Mouse (Mus musculus) urinary bladder, postnatal 10 days (tissue): ENCODE measurements at regions not wholly inside any gene's neighbourhood (a gene's known extent, or its start where the extent isn't known, plus 50 kb on each side); places are given as distances from the start of the nearest gene placed in this dataset.

Experiments
- DNase-seq: peaks from one replicate; pipeline ENCODE4 v3.0.0; 2022; ENCODE audit warnings: low spot score

DNA sequence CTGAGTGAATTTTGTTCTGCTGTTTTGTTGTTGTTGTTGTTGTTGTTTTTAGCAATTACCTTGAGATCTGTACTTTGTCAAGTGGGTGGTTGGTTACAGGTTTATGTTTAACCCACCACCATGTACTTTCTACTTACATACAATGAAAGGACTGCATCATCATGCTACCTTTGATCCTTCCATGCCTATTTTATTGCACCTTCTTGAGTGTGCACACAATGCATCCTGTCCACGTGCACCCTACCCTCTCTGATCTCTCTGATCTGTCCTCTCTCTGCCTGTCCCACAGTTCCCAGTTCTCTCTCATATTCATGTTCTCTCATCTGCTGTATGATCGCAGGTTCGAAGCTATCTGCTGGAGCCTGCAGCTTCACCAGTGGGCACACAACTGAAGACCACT lies 59.9 kb upstream of the Gas1 start:
- DNase-seq: no peak

DNA sequence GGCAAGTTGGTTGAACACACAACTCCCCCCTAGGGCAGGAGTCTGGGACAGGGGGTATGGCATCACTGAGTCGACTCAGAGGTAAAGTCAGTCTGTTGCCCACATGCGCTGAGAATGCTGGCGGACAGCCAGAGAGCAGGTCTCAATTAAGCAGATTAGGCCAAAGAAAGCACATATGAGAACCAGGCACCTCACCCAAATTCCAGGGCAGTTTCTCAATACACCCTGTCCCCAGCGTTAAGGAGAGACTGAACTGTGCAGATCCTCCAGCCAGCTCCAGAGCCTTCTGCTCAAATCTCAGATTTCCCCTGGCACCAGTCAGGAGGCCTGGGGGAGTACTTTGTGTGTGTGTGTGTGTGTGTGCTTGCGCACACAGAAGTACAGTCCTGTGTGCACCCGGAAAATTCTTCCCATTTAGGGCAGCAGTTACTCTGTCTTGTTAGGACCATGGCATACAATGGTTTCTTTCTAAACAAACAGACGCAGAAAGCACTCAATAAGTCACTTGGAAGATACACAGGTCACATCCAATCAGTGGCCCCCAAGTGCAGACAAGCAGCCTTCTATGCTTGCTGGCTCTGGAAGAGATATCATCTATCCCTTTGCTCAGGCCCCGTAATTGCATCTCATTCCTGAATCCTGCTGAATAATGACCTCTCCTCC lies 65.4 kb upstream of the Gas1 start:
- no peak for DNase-seq

DNA sequence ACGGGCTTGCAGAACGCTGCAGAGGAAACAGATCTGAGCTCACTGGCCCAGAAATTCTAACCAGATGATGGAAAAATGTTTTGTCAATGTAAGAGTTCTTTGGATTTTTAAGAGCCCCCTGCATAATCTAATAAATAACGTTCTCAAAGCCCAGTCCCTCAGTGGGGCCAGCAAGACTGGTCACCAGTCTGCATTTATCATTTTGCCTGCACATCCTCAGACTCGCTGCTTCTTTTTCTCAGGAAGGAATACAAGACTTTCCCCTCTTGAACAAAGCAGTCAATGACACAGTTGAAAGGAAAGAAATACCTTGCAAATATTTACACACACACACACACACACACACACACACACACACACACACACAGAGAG lies 65.9 kb upstream of the Gas1 start:
- DNase-seq: no peak

DNA sequence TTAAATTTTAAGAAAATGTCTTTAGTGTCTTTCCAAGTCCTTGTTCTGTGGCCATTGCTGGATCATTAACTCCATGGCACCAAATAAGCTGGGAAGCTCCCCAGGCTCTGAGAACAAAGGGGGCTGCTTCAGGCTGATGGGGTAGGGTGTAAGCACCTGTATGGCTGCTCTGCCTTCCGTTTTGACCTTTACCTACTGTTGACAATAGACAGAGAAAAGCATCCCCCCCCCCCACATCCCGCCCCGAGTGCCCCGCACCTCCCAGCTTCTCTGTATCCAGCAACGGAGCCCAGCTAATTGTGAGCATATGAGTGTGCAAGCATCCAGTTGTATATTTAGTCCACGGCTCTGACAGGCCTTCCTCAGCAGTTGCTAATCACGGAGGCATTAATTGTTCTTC lies 78.0 kb upstream of the Gas1 start:
- DNase-seq: no peak

DNA sequence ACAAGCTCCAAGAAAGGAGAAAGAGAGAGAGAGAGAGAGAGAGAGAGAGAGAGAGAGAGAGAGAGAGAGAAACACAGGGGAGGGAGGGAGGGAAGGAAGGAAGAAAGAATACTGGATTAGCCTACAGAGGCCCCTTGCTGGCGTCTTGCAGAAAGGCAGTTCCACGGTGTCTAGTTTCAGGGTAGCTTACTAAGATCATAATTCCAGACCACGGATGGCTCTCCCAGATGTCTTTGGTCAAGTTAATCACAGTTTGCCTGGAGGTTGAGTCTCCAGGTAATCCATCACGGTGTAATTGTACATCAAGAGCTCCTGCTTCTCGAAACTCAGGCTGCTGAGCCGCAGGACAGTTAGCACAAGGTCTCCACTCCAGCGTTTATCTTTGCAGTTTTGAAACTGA lies 78.5 kb upstream of the Gas1 start:
- DNase-seq: no peak

DNA sequence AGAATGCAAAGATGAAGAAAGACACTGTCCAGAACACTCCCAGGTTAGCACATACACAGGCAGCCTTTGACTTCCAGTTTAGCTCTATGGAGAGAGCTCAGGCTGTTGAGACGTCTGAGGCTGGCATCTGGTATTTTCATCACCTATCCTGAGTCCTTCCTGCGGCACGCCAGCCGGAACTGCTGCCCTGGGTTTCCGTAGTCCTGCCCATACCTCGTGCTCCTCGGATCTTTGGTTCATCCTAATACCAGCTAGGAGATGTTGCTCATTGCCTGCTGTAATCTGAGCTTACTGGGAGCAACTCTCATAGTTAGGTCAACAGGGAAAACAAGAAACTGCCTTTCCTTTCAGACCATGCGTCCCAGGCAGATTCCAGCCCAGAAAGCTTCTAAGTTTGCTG lies 79.8 kb upstream of the Gas1 start:
- no peak for DNase-seq

DNA sequence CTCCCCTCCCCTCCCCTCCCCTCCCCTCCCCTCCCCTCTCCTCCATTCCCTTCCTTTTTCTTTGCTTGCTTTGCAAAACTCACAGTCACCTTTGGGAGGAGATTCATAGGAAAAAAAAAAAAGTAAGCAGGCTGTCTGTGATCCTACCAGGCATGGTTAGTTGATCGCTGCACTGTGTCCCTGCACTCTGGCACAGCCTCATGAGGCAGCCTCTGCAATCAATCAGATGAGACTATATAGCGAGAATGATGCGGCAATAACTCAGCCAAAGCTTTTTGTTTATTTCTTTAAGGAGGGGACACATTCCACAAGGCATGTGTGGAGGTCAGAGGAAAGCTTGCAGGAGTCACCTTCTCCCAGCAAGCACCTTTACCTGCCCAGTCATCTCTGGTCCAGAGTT lies 80.7 kb upstream of the Gas1 start:
- no peak for DNase-seq

DNA sequence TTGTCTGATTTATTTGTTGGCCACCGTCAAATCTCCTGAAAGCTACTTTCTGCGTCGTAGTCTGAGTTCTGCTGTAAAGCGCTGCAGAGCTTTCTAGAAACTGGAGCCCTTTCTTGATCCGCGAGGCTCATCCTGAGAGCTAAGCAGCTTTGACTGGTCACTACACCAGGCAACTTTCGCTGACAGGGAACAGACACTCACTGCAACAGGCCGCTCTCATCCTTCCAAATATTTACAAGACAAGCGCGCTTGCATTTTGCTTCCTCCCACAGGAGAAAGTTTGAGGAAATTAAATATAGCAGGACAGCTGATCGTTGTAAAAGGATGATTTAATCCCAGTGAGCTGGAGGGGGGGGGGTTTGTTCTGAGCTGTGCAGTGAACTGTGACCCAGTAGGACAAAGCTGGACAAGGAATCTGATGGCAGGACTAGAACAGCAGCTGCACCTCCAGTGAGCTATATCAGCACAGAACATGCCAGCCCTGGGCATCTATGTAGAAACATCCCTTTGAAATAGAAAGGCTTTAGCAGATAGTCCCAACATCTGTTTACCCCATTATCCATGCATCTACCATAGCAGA lies 85.4 kb upstream of the Gas1 start:
- DNase-seq: no peak

DNA sequence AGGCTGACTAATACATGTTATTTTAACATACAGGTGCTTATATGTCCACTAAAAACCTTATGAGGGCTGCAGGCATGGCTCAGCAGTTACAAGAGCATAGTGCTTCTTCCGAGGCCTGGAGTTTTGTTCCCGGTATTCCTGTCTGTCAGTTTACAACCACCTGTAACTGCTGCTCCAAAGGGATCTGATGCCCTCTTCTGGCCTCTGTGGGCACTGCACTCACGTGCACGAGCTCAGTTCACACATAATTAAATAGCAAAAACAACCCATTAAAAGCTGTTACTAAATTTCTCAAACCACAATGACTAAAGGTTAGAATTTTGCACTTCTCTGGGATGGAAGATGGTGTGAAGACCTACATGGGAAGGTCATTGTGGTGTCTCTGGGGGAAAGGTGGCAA lies 87.3 kb upstream of the Gas1 start:
- DNase-seq: no peak

DNA sequence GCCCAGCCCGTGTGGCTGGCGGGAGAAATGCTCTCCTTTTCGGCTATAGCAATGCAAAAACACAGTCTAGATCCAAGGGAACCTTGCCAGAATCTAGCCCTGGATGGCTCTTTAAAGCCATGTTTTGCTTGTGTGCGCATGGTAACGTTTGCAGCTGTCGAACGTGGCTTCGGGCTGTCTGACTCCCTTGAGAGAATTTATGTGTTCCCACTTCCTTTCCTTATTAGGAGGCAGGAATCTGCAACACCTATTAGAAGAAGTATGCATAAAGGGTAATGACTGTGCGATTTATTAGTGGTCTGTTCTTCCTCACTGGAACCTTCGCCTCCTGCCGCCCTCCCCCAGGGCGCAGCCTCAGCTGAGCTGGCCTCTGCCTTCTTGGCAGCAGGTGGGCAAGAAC lies 90.4 kb upstream of the Gas1 start:
- DNase-seq: no peak

DNA sequence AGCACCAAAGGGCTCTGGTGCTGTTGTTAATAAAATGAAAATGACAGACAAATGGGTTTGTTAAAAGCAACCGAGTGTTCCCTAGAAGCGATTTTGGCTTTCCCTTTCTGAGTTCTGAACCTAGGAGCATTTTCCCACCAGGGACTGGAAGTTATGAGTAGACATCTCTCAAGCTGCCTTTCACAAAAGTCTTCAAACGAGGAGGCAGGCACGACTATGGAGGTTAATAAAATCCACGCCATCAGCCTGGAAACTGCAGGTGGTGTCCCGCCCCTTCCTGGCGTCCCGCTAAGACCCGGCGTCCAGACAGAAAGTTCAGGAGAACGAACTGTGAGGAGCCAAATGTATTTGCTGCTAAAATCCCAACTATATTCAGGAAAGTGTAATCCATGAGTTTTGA lies 91.1 kb upstream of the Gas1 start:
- no peak for DNase-seq

DNA sequence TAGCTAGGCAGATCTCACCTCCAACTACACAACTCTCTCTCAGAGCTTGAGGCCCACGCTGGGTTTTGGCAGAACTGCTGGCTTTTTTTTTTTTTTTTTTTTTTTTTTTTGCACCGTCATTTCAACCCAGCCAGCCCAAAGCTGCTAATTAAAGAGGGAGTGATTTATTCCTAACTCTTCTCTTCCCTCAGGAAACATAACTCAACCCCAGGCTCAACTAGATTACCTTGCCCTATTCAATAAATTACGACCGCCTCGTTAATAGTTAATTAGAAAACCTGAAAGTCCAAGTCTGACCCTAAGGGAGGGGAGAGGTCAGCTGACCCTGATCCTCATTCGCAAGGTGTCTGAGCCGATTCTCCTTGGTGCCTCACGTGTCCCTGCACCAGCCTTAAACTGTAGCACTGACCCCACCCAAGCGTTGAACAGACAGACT lies 92.3 kb upstream of the Gas1 start:
- no peak for DNase-seq

DNA sequence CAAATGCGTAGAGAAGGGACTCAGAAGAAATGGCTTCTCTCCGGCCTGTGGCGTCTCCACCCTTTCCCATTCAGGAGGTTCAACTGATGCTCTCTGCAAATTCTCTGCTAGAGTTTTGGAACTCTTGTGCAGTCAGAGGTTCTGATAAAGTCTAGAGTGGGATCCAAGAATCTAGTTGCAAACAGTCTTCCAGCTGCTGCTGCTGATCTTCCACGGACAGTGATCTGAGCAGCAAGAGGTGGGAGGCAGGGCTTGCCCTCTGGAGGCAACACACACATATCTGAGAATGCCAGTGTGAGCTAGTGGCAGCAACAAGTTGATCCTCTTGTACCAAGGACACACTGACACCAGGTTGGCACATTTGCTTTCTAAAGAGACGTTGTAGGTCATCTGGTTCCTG lies 93.4 kb upstream of the Gas1 start:
- DNase-seq: no peak

DNA sequence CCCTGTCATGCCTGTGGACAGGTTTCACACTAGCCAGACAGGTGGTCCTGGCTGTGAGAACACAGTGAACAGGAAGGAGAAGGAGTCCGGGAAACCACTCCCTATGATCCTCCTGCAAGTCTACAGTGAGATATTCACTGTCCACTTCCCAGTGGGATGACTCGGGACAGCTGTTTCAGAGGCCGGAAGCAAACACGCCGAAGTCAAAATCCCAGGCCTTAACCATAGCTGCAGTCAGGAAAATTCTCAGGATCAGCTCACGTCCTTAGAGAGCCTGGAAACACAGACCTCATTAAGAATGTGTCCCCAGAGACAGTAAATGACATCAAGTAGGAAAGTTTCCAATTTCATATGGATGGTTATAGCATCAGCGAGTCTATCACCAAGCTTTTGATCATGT lies 96.2 kb upstream of the Gas1 start:
- DNase-seq: no peak

DNA sequence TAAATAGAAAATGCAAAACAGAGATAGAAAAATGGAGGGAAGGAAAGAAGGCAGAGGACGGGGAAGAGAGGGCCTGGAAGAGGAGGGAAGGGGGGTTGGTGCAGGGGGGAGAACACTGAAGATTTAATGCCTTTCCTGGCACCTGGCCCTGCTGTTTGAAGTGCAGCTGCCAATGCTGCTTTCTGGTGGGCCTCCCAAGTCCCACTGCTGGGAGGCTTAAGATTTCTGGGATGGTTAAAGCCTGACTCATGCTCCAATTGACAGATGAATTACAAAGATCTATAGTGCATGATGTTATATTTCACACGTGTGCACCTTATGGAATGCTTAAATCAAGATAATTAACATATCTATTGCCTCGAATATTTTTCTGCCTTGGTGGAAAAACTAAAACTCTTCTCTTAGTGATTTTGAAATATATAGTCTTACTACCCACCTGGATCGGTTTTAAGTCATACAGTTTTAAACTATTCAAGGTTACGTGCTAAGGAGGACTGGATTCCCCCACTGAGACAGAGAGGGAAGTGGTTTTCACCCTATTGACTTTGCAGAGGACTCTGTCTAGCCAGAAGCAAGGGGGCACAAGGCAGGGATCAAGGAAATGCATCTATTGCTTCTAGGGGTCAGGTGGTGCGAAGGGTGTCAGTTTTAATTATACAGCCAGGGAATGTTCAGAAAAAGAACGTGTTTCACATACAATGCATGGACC lies 105.5 kb upstream of the Gas1 start:
- DNase-seq: no peak

DNA sequence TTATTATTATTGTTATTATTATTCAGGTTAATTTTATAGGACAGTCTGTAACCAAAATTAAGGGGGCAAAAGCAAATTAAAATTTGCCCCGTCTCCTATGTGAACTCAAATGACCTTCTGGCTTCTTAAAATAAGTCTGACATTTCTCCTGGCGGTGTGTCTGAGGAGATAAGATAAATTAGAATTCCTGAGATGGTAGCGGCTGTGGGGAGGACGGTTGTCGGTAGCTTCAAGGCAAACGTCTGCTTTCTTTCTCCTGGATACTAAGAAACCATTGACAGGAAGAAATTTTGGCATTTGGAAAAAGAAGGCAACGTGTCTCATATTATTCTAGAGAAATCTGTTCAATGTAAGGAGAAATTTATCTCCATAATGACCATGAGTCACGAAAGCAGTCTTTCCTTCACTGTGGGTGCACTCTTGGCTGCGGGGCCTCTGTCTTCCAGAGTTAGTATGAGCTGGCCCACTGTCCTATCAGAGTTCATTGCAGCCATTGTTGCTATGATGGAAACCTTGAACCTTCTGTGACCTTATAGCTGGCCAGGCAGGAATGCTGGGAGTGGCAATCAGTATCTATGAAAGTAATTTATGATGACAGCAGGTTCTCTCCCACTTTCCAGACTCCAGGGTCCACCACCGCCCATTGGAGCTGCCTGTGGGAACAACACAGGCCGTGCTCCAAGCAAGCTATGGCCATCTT lies 109.5 kb upstream of the Gas1 start:
- no peak for DNase-seq

DNA sequence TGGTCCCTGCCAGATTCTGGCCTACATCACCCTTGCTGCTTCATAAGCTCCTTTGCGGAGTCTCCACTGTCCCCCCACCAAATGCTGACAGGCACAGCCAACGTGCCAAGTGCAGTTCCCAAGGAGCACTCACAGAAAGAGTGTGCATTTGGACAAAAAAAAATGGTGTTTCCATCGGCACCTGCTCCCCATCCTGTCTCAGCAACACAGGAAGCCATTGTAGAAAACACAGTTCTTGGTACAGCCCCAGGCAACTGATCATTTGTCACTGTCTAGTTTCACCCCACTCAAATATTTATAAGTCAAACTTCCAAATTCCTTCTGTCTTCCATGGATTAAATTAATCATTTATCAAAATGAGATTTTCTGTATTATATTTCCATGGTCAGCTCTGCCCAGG lies 112.5 kb upstream of the Gas1 start:
- DNase-seq: no peak

DNA sequence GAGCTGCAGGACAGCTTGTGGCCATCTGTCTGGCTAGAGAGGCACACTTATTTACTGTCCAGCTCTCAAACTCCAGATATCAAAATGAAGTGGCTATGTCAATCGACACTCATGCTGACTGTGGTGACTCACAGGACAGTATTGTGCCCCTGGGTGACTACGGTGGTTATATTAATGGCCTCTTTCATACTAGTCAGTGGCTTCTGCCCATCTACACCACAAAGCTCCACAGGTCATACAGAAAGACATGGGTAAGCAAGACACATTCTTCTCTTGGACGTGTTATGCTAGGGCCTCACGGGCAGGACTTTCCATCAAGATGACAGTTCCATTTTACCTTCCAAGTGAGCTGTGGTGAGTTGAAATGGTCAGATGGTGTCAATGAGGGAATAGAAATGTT lies 113.7 kb upstream of the Gas1 start:
- DNase-seq: no peak

DNA sequence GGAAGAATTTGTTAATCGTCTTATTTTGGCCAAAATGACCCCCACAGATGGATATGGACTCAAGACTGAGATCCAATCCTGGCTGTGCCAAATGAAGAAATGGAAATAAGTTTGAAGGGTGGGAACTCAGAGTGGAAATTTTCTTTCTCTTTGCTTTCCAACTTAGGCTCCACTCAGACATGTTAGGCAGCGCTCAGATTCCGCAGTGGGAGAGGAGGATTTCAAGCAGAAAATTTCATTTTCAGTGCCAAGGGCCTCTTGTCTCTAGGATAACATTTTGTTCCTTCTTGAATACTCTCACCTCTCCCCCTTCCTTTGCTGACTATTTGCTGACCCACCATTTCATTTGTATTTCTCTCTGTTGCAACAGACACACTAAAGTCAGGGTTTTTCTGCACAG lies 114.2 kb upstream of the Gas1 start:
- no peak for DNase-seq

DNA sequence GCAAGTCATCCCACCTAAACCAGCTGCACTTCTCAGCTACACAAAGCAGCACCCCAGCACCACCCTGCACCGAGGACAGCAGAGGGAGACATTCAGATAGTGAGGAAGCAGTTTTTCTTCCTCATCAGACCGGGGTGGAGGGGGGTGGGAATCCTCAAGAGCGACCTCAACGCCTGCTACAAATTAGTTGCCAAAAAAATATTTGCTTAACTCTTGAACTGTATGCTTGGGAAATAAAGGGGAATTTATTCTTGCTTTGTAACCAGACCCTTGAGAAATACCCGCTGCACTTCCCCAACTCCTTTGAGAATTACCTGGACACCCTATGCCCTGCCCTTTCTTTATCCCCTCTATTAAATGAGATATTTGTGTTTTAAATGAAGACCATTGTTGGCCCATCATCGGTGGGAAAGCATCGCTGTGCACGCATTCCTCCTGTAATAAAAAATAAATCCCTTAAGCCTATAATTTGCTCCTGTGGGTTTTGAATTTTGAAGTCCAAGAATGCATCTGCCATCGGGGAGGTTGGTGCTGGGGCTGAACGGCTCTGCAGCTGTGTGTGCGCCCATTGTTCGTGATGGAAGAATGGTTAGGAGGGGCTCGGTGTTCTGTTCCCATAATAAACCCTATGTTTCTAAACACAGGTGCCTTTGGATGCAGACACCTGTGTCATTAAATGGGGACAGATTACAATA lies 119.2 kb upstream of the Gas1 start:
- no peak for DNase-seq

DNA sequence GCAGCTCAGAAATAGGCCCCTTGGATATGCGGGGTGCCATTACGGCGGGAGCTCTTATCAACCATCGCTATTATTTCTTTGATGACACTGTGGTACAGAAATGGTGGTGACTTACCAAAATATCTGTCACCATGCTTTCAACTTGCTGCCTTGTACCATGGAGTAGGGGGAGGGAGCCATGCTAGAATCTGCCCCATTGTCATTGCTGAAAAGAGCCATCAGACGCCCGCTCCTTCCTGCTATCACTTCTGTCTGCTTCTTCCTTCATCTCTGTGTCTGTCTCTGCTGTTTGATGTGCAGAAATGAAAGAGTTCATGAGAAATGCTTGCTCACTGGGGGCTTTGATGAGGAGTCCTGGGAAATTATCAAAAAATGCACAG lies 119.7 kb upstream of the Gas1 start:
- no peak for DNase-seq

DNA sequence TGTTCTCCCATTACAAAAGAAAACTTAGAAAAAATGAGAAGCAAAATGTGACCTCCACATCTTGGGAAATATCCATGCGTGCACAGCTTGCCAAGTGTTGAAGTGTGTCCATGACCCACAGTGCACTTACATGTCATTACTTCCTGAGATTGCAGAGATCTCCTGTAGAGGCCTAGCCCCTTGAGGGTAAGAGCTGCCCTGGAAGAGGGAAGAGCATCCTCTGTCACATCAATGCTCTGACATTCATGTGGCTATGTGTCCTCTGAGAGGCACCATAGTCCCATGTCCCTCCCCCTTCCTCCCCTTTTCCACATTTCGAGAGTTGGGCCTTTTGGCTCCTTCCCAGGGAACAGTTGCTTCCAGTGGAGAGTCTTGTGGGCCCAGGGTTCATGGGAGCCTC lies 121.4 kb upstream of the Gas1 start:
- DNase-seq: no peak

DNA sequence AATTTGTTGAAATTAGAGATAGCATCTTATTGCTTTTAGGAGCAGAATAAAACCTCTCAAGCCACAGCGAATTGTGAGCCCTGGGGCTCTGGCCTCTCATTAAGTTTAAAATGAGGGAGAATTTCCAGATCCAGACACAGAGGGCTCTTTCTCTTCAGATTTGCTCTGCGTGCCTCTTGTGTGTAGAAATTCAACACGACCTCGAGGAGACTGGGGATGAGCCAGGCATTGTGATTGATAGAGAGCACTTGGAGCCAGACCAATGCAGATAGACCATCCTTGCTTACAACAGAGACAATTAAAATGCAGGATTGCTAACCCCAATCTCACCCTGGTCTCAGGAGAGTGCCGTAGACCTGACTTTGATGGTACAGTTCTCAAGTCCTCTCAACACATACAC lies 121.9 kb upstream of the Gas1 start:
- no peak for DNase-seq
